Mouse (Mus musculus) ES-E14 (cell line): ENCODE data around the gene Gdf7.

ENCODE experiments used
- CHD2 ChIP-seq: IDR thresholded peaks from 2 replicates; pipeline ENCODE4 v1.6.1; 2014; ENCODE audit warnings: mild to moderate bottlenecking, low read depth, low read length, inconsistent platforms
- ZNF384 ChIP-seq: IDR thresholded peaks from 2 replicates; pipeline ENCODE4 v1.6.1; 2012; ENCODE audit warnings: low read depth, low read length, inconsistent platforms

DNA sequence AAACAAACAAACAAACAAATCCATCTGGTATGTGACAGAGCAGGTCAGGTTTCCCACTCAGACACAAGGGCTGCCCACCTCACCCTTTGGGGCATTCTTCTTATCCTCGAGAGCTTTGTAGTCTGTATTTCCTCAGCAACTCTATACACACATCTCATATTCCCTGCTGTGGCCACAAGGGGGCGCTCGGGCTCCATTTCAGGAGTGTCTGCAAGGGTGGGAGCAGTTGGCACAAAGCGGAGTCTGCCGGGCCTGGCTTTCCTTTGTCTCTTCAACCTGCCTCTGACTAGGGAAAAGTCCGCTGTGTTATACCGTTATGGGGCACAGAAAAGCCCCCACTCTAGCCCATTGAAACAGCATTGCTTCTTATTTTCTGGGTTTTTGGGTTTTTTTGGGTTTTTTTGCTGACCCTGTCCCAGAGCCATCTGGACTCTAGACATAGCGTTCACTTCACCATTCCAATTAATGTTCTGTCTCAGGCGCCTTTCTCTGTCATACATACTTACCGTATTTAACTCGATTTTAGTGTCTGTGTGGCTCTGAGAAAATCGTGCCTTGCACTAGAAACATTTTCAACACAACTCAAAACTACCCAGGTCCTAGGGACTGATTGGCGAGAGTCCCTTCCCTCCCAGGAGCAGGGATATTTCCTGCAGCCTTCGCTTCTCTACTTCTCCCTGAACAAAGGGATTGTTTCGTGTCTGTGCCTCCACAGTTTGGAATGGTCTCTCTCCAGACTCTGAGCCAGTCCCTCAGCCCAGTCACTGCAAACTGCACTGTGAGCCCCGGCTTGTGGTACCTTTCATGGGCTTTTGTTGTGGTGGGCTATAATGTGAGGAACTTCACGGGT lies 25.3 kb upstream of the Gdf7 start:
- TF ChIP-seq ZNF384 = no peak
- no peak for TF ChIP-seq CHD2
